Mouse (Mus musculus): ENCODE data around the gene Lyrm9. TPM values are rescaled to one million over a fixed set of nuclear protein-coding genes. Genes with fewer than 3 reads are reported as not detected.
A peak's percentile ranks its signal among the peaks of the same experiment; 100 is the strongest.

Gene Lyrm9
- polyA plus RNA-seq, 1 experiment from 2014 or later: 13.9 TPM

DNA sequence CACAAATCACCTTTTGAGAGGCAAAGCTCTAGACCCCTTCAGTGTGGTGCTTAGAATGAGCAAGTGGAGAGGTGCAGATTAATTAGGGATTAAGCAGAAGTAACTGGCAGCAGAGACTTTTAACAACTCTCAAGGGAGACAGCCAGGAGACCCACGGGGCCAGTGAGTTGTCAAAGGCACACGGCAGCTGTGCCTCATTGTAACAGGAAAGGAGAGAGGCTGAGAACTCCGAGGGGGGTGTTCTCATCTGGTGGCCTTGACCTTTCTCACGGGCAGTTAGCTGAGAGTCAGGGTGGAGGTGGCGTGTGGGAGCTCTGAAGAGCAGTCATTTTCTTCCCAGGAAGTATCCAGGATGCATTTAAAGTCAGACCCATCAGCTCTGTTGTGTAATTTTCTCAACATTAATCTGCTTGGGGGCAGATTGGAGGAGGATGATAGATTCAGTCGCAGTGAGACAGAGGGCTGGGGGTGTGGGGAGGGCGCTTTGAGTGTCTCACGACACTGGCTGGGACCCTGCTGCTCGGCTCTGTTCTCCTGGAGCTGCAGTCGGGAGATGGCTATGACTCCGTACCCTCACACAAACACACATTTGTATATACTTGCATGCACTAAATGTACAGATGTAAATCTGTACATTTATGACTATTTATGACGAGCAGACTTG, 5.9 kb upstream of the Lyrm9 start:
- H3K27ac ChIP-seq: peak overlapping the region; percentile 0; the same call in 1 of the 2 replicates
- no peak overlapping the region for H3K4me3 ChIP-seq
- peaks cover 43% of the 10 kb centered on the region for H3K4me1 ChIP-seq
- H3K27me3 ChIP-seq (ENCODE audit: low read depth, poor library complexity, severe bottlenecking): peaks cover 14% of the 10 kb centered on the region
- H3K36me3 ChIP-seq: no peaks in the 10 kb centered on the region
- DNase-seq (ENCODE audit: low spot score): no peak
- 35% methylated on average over 12 of the region's 12 CpGs for WGBS
- H3K9me3 ChIP-seq (replicated peaks): no peaks in the 10 kb centered on the region

DNA sequence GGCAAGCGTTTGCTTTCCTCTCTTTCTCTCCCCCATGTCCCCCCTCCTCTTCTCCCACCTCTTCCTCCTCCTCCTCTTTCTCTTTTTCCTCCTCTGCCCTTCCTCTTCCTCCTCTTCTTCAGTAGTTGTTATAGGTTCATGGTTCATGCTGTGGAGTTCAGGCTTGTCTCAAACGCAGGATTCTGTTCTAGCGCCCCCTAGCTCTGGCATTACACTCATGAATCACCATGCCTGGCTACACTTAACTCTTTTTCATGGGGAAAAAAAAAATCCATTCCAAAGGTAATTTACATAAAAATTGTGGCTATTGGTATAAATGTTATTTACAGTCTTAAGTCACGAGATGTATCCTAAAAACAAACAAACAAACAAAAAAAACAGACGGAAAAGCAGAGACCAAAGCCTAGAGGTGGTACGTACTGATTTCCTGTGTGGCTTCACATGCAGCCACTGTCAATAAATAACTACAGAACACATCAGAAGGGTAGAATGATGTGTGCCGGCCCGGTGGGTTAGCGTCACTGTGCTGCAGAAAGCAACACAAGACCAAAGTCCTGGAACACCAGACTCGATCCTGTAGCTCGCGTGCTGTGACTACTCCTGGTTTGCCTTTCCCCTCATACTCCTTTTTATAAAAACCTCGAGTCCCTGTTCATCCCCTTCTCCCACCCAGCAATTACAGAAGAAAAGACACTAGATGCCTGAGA, 3.4 kb upstream of the Lyrm9 start:
- Histone ChIP-seq H3K9me3 (replicated peaks) (no peaks in the 10 kb centered on the region), H3K36me3 (no peaks in the 10 kb centered on the region), H3K4me1 (peaks cover 59% of the 10 kb centered on the region), H3K27ac (no peak overlapping the region), H3K4me3 (no peak overlapping the region), H3K27me3 (ENCODE audit: low read depth, poor library complexity, severe bottlenecking) (peaks cover 8% of the 10 kb centered on the region)
- WGBS: 56% methylated on average over 13 of the region's 13 CpGs
- DNase-seq (ENCODE audit: low spot score): no peak

DNA sequence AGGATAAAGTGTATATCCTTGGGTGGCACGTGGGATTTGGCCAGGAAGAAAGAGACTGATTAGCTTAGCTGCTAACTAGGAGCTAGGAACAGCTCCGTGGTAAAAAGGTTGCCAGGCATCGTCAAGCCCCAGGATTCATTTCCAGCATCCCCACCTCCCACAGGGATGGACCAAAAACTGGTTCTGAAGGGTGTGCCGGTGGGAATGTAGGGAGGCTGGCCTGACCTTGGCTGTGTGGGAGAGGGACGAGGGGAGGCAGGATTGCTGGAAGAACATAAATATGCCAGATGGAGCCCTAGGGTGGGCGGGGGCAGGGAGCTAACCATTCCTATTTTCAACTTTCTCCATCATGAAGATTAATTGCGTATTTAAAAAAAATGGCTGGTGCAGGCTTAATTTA, 1.2 kb downstream of the Lyrm9 start:
- no peak overlapping the region for H3K27ac ChIP-seq
- H3K4me1 ChIP-seq: peaks cover 56% of the 10 kb centered on the region
- H3K36me3 ChIP-seq: no peaks in the 10 kb centered on the region

DNA sequence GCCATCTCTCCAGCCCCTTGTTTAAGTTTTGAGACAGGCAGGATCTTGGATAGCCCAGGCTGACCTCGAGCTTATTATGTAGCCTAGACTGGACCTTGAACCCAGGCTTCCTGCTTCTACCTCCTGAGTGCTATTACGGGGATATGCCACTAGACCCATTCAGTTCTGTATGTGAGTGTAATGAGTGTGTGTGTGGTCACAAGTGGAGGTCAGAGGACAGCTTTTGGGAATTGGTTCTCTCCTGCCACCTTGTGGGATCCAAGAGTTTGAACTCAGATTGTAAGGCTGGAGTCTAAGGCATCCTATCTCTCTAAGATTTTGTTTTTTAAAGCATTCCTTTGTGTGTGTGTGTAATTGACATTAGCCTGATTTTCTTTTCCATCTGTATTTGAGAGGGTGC, 2.0 kb downstream of the Lyrm9 start:
- Histone ChIP-seq H3K27ac (no peak overlapping the region), H3K36me3 (no peaks in the 10 kb centered on the region), H3K27me3 (ENCODE audit: low read depth, poor library complexity, severe bottlenecking) (no peaks in the 10 kb centered on the region), H3K4me3 (no peak overlapping the region), H3K4me1 (peaks cover 58% of the 10 kb centered on the region), H3K9me3 (replicated peaks) (no peaks in the 10 kb centered on the region)
- WGBS: 56% methylated on average over 2 of the region's 2 CpGs
- no peak for DNase-seq (ENCODE audit: low spot score)

More for the DNA sequence above, 1.2 kb downstream of the Lyrm9 start:
- no peaks in the 10 kb centered on the region for H3K27me3 ChIP-seq (ENCODE audit: low read depth, poor library complexity, severe bottlenecking)
- H3K9me3 ChIP-seq (replicated peaks): no peaks in the 10 kb centered on the region
- H3K4me3 ChIP-seq: no peak overlapping the region
- no peak for DNase-seq (ENCODE audit: low spot score)
- 35% methylated on average over 7 of the region's 7 CpGs for WGBS

DNA sequence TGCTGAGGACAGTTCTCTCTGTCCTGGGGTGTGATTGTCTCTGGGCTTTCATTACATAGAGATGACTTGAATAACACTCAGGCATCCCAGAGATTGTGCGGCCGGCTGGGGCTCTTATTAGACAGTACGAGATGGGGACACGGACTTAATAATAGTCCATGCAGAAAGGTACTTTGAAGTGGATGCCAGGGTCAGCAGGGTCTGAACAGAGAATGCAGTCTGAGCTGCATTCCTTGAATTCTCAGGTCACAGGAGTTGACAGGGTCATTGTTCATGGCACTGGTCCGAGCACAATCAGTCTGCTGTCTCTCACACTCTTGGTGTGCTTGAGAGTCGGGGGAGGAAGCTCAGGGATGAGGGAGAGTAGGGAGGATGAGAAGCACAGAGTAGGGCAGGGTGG, 3.0 kb downstream of the Lyrm9 start:
- no peaks in the 10 kb centered on the region for H3K9me3 ChIP-seq (replicated peaks)
- no peak overlapping the region for H3K27ac ChIP-seq
- 14% methylated on average over 6 of the region's 6 CpGs for WGBS
- no peaks in the 10 kb centered on the region for H3K27me3 ChIP-seq (ENCODE audit: low read depth, poor library complexity, severe bottlenecking)
- no peak for DNase-seq (ENCODE audit: low spot score)
- H3K4me1 ChIP-seq: peaks cover 57% of the 10 kb centered on the region
- H3K36me3 ChIP-seq: no peaks in the 10 kb centered on the region
- no peak overlapping the region for H3K4me3 ChIP-seq

DNA sequence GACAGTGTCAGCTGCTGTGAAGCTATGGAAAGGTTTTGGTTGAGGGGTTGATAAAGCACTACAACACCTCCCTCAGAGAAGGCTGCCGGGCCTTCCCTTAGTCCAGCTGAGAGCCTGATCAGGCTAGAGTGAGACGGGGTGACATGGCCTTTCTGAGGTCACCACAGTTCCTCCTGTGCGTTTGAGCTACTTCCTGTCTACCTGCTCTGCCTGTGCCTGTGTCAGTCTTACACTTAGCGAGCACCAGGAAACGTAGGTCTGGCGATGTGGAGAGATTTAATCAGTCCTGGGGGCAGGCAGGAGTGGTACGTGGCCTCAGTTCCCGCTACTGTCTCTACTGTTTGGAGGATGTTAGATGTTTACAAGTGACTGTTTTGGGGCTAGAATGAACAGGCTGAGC, 3.8 kb downstream of the Lyrm9 start:
- Histone ChIP-seq H3K9me3 (replicated peaks) (no peaks in the 10 kb centered on the region), H3K4me3 (no peak overlapping the region), H3K27ac (peak overlapping the region; percentile 4; the same call in 1 of the 2 replicates), H3K36me3 (no peaks in the 10 kb centered on the region), H3K27me3 (ENCODE audit: low read depth, poor library complexity, severe bottlenecking) (no peaks in the 10 kb centered on the region), H3K4me1 (peaks cover 53% of the 10 kb centered on the region)
- WGBS: 51% methylated on average over 8 of the region's 8 CpGs
- no peak for DNase-seq (ENCODE audit: low spot score)

DNA sequence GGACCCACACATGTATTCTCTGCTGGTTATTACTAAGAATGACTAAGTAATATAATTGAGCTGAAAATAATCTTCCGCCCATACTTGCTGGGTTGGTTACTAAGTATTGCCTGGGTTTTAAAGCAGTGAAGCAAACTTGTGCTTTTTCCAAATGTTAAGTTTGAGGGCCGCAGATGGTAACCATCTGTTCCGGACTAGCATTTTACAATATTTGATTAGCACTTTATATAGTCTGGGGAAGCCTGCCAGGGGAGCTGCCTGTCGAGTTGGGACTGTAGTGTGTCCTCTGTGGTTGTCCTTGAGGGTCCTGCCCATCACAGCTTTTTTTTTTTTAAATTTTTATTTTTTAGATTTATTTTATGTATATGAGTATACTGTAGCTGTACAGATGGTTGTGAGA, 5.3 kb downstream of the Lyrm9 start:
- Histone ChIP-seq H3K27ac (no peak overlapping the region), H3K4me1 (peaks cover 41% of the 10 kb centered on the region), H3K36me3 (no peaks in the 10 kb centered on the region), H3K9me3 (replicated peaks) (no peaks in the 10 kb centered on the region), H3K27me3 (ENCODE audit: low read depth, poor library complexity, severe bottlenecking) (no peaks in the 10 kb centered on the region), H3K4me3 (no peak overlapping the region)
- WGBS: 82% methylated on average over 4 of the region's 4 CpGs
- DNase-seq (ENCODE audit: low spot score): no peak

DNA sequence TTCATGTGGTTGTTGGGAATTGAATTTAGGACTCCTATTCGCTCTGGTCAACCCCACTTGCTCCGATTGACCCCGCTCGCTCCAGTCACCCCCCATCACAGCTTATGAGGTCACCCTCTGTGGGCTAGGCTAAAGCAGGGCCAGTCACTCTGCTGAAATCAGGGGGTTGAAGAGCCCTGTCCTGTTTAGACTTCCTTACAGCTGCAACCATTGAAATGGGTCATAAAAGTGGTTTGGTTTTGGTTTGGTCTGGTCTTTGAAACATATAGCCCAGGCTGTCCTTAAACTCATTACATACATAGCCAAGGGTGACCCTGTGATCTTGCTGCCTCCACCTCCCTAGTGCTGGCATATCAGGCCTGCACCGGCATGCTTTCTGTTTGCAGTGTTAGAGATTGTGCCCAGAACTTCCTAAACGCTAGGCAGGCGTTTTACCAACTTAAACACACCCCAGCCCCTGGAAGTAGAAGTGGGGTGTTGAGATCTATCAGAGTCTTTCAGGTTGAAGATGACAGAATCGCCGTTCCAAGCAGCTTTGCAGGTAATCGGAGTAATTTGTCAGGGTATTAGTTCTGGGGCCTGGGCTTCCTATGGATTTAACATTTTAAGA, 5.8 kb downstream of the Lyrm9 start:
- no peaks in the 10 kb centered on the region for H3K36me3 ChIP-seq
- H3K4me3 ChIP-seq: no peak overlapping the region
- H3K27me3 ChIP-seq (ENCODE audit: low read depth, poor library complexity, severe bottlenecking): no peaks in the 10 kb centered on the region
- H3K9me3 ChIP-seq (replicated peaks): no peaks in the 10 kb centered on the region
- WGBS: 87% methylated on average over 10 of the region's 10 CpGs
- 0 out of 2 replicates have a peak overlapping the region, but pooled peaks have one; percentile 6 for H3K27ac ChIP-seq
- no peak for DNase-seq (ENCODE audit: low spot score)
- H3K4me1 ChIP-seq: peaks cover 36% of the 10 kb centered on the region

DNA sequence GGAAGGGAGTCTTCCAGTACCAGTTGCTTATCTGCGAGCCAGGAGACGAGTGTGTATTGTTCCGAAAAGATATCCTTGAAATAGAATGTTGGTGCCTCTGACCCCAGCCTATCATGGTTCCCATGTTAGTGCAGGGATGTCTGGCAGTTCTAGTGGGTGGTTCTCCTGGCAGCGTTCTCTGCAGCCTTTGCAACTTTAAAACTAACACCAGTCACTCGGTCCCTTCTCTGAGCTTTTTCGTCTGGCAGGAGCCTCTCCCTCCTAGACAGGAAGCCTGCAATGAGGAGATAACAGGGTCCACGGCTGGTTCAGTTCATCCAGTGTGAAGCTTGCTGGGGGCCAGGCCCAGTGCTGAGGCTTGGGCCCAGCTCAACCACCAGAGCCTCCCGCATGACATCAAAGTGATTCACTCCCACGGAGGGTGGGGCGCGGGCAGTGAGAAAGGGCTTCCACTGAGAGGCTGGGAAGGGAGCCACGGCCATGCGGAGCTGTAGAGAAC, 6.5 kb downstream of the Lyrm9 start:
- DNase-seq (ENCODE audit: low spot score): no peak
- H3K36me3 ChIP-seq: no peaks in the 10 kb centered on the region
- H3K4me1 ChIP-seq: peaks cover 31% of the 10 kb centered on the region
- no peak overlapping the region for H3K4me3 ChIP-seq
- no peaks in the 10 kb centered on the region for H3K27me3 ChIP-seq (ENCODE audit: low read depth, poor library complexity, severe bottlenecking)
- 67% methylated on average over 13 of the region's 13 CpGs for WGBS
- peak overlapping the region; percentile 6; the same call in 1 of the 2 replicates for H3K27ac ChIP-seq
- no peaks in the 10 kb centered on the region for H3K9me3 ChIP-seq (replicated peaks)

DNA sequence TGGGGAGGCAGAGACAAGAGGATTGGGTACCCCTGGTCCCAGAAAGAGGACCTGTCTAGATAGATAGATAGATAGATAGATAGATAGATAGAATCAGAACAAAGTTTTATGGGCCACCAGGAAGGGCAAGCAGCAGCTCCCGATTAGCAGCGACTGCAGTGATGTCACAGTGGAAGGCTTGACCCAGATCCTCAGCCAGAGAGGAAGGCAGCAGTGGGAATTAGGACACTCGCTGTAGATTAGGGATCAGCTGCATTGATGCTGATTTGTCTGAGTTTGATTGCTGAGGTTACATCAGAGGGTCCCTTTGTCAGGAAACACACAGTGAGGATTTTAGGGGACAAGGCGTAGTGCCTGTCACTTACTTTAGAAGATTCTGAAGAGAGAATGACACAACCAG, 10.1 kb downstream of the Lyrm9 start:
- no peak overlapping the region for H3K4me3 ChIP-seq
- H3K9me3 ChIP-seq (replicated peaks): no peaks in the 10 kb centered on the region
- H3K36me3 ChIP-seq: no peaks in the 10 kb centered on the region
- no peaks in the 10 kb centered on the region for H3K27me3 ChIP-seq (ENCODE audit: low read depth, poor library complexity, severe bottlenecking)
- no peak overlapping the region for H3K27ac ChIP-seq
- DNase-seq (ENCODE audit: low spot score): no peak
- 81% methylated on average over 4 of the region's 4 CpGs for WGBS
- peaks cover 12% of the 10 kb centered on the region; the same call in 1 of the 2 replicates for H3K4me1 ChIP-seq

DNA sequence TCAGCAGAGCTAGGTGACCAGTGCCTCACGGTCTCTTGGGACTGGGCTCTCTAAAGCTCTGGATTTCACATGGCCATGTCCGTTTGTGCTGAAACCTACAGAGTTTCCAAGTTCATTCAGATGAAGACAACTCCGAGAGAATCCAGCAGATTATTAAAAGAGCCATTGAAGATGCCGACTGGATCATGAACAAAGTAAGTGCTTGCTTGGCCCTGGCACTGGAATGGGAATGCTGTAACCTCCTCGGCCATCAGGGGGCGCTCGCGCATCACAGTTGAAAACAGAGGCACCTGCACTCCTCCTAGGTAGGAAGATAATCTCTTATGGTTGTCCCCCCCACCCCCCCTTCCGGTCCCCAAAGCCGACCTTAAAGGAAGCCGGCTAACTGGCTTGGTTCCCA, 11.6 kb downstream of the Lyrm9 start:
- whole genome bisulfite sequencing: 11% methylated on average over 11 of the region's 11 CpGs
- H3K27ac ChIP-seq: no peak overlapping the region
- DNase-seq (ENCODE audit: low spot score): peak; percentile 85
- H3K9me3 ChIP-seq (replicated peaks): no peaks in the 10 kb centered on the region
- H3K4me3 ChIP-seq: no peak overlapping the region
- 0 out of 2 replicates have a peak, but pooled peaks cover 2% of the 10 kb centered on the region for H3K4me1 ChIP-seq
- H3K27me3 ChIP-seq (ENCODE audit: low read depth, poor library complexity, severe bottlenecking): no peaks in the 10 kb centered on the region
- H3K36me3 ChIP-seq: no peaks in the 10 kb centered on the region

DNA sequence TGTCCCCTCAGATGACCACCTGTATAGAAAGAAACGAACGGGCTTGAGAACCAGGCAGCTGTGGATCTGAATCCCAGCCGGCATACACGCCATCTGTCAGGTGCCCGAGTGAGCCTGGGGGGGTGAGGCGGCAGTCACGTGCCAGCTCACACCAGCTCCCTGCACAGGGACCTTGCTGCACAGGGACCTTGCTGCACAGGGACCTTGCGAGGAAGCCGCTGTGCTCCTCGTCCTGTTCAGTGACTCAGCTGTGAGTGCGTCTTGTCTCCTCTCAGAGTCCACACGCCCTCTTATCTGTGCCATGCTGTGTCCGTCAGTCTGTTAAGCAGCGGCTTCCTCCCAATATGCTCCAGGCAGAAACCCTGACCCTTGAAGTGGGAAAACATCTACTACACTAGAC, 13.1 kb downstream of the Lyrm9 start:
- no peaks in the 10 kb centered on the region for H3K9me3 ChIP-seq (replicated peaks)
- no peaks in the 10 kb centered on the region for H3K4me1 ChIP-seq
- H3K27me3 ChIP-seq (ENCODE audit: low read depth, poor library complexity, severe bottlenecking): no peaks in the 10 kb centered on the region
- no peaks in the 10 kb centered on the region for H3K36me3 ChIP-seq
- no peak overlapping the region for H3K27ac ChIP-seq
- no peak for DNase-seq (ENCODE audit: low spot score)
- 83% methylated on average over 14 of the region's 14 CpGs for WGBS
- no peak overlapping the region for H3K4me3 ChIP-seq

DNA sequence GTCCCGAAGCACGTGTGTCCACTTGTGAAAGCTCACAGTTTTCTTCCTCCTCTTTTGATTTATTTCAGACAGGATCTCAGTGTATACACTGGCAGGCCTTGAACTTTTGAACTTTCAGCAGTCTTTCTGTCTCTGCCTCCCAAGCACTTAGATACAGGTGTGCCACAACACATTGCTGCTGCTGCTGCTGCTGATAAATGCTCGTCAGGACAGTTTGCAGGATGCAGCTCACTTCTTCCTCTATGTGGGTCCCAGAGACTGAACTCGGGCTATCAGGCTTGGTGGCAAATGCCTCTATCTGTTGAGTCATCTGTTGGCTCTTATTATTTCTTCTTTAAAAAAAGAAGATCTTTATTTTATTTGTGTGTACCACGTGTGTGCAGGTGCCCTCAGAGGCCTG, 13.8 kb downstream of the Lyrm9 start:
- WGBS: 71% methylated on average over 5 of the region's 5 CpGs
- H3K9me3 ChIP-seq (replicated peaks): no peaks in the 10 kb centered on the region
- no peak overlapping the region for H3K4me3 ChIP-seq
- H3K4me1 ChIP-seq: no peaks in the 10 kb centered on the region
- H3K27ac ChIP-seq: no peak overlapping the region
- no peaks in the 10 kb centered on the region for H3K36me3 ChIP-seq
- no peak for DNase-seq (ENCODE audit: low spot score)
- no peaks in the 10 kb centered on the region for H3K27me3 ChIP-seq (ENCODE audit: low read depth, poor library complexity, severe bottlenecking)
